Mouse (Mus musculus) left cerebral cortex, adult 18-20 months (tissue): ENCODE measurements around the gene Itga3. TPM values are rescaled to one million over a fixed set of nuclear protein-coding genes. Genes with fewer than 3 reads are reported as not detected.

Source experiments
- DNase-seq, 2 experiments: peaks; one replicate each; pipeline ENCODE4 v3.0.0; 2021 to 2022; ENCODE audit warnings: low spot score in 2 of 2, mixed read lengths in 1 of 2
- total RNA-seq, 2 experiments: library from RNA; stranded (reverse); gene quantifications; 2 replicates each; pipeline ENCODE4 v1.2.3; 2021

The Itga3 gene
- total RNA-seq, 2 experiments from 2014 or later = 17.2 to 19.3 TPM

- no peak for DNase-seq
Measured at GRCm38 (mm10) chr11:95072136-95072535, 4.5 kb downstream of the Itga3 start.

GRCm38 (mm10) chr11:95071266-95071665 lies 5.3 kb downstream of the Itga3 start:
- DNase-seq = no peak

GRCm38 (mm10) chr11:95070140-95071107 lies 6.2 kb downstream of the Itga3 start:
- DNase-seq = no peak

- no peak for DNase-seq
Measured at GRCm38 (mm10) chr11:95069226-95069957, 7.2 kb downstream of the Itga3 start.

- no peak for DNase-seq
Measured at GRCm38 (mm10) chr11:95056768-95057501, 19.7 kb downstream of the Itga3 start.

- no peak for DNase-seq
Measured at GRCm38 (mm10) chr11:95053062-95053461, 23.5 kb downstream of the Itga3 start.

- peak; percentile 39 to 46 for DNase-seq
Measured at GRCm38 (mm10) chr11:95046980-95047680, 29.5 kb downstream of the Itga3 start.

GRCm38 (mm10) chr11:95044185-95044870 lies 32.3 kb downstream of the Itga3 start:
- no peak for DNase-seq

- DNase-seq = no peak
Measured at GRCm38 (mm10) chr11:95043608-95044007, 33.0 kb downstream of the Itga3 start.

- DNase-seq = no peak
Measured at GRCm38 (mm10) chr11:95043060-95043459, 33.5 kb downstream of the Itga3 start.

GRCm38 (mm10) chr11:95042096-95042495 lies 34.5 kb downstream of the Itga3 start:
- DNase-seq = peak; percentile 86 to 91

GRCm38 (mm10) chr11:95041139-95041609 lies 35.4 kb downstream of the Itga3 start, which contains the start of gene Pdk2:
Gene Pdk2 (minus strand): TSS chr11:95041354.
- peak; percentile 93 to 98 for DNase-seq

- peak; percentile 45 to 53 for DNase-seq
Measured at GRCm38 (mm10) chr11:95040491-95041138, 36.0 kb downstream of the Itga3 start.

GRCm38 (mm10) chr11:95039766-95040165 lies 36.8 kb downstream of the Itga3 start:
- DNase-seq = no peak

GRCm38 (mm10) chr11:95038818-95039655 lies 37.6 kb downstream of the Itga3 start:
- DNase-seq = no peak

- peak in 1 of 2 experiments; percentile 41 for DNase-seq
Measured at GRCm38 (mm10) chr11:95038156-95038817, 38.3 kb downstream of the Itga3 start.

- peak; percentile 40 to 57 for DNase-seq
Measured at GRCm38 (mm10) chr11:95037306-95037705, 39.3 kb downstream of the Itga3 start.

- DNase-seq = no peak
Measured at GRCm38 (mm10) chr11:95036521-95036920, 40.1 kb downstream of the Itga3 start.
